Mouse (Mus musculus): ENCODE results near the gene Phf21a.

Phf21a gene

GRCm38 (mm10) chr2:92231706-92232105, 138.8 kb downstream of the Phf21a start:
- no peak for DNase-seq (ENCODE audit: low spot score)

DNA sequence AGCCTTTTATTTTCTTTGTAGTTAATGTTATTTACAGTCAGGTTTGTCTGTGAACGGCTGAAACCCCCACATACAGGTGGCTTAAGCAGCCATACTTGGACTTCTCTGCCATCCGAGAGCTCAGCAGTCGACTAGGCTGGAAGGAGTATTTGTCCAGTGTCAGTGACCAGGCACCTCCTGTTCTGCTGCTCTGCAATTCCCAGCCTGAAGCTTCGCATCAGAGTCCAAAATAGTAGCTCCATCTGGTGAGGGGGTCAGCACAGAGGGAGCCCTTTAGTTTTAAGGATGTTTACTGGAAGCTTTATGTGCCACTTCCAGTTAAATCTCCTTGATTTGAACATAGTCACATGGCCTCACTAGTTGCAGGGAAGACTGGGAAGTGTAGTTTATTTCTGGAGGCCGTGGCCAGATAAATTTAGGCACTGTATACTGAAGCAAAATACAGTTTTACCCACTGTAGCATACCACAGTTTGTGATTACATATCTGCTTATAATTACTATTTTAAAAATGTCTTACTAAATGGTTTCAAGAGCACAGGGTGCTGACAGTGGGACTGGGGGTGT, 141.9 kb downstream of the Phf21a start:
- no peak for DNase-seq (ENCODE audit: low spot score)

DNA sequence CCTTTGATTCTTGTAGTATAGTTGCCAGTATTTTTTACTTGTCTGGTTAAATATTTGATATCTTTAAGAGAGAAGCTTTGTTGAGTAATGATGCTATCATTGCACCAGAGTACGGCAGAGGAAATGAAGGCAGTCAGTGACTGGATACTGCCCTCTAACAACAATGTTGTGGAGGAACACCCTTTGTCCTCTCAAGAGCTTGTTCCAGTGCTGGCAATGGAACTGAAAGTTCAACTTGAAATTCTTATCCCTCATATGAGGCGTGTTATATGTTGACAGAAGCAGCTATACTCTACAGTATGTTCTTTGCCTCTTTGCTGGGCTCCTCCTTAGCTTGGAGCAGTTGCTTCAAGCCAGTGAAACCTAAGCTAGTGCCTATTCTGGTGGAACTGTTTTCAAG, 147.4 kb downstream of the Phf21a start:
- no peak for DNase-seq (ENCODE audit: low spot score)

GRCm38 (mm10) chr2:92240816-92241215, 147.9 kb downstream of the Phf21a start:
- DNase-seq (ENCODE audit: low spot score), result no peak

GRCm38 (mm10) chr2:92241317-92241716, 148.4 kb downstream of the Phf21a start:
- no peak for DNase-seq (ENCODE audit: low spot score)

DNA sequence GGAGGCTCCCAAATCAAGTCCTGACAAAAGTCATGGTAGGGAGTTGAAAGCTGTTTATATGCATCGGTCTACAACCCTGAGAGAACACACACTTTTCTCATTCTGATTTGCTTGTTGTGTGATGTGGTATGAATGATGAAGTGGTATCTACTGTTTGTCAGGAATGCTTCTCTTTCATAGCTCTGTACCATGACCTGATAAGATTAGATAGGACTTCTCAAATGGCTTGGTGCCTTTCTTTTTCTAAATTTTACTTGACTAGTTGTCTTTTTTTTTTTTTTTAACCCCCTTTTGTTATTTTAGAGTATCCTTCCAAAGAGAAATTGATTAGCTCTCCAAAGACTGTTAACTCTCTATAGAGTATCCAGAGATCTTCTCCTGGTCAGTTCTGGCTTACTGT, 153.2 kb downstream of the Phf21a start:
- DNase-seq (ENCODE audit: low spot score), result no peak

DNA sequence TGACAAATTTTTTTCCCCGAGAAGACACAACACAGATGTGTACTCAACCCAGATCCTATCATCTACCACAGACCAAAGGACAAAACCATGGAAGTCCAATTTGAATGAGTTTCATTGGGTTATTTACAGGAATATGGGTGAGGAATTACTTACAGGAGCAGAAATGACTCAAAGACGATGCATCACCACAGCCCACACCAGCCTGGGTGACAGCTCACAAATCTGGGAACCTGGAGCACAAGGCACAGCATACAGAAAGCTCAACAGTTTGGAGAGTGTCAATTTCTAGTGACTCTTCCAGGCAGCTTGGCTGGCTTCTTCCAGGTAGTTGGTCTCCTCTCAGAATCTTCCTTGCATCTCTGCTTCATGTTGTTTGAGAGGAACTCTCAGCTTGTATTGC, 154.8 kb downstream of the Phf21a start:
- no peak for DNase-seq (ENCODE audit: low spot score)

DNA sequence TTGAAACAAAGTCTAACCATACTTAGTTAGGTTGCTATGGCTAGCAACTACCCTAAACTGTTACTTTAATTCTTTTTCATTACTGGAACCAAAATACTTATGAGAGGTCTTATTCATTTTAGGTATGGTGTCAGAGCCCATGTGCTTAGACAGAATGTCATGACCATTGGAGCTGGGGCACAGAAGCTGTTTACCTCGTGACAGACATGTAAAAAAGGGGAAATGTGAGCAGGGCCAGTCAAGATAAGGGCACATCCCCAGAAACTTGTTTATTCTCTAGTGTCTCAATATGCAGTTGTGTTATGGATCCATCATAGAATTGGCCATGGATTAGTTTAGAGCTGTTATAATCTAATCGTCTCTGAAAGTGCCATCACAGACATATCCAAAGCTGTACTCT, 157.6 kb downstream of the Phf21a start:
- DNase-seq (ENCODE audit: low spot score), result no peak

DNA sequence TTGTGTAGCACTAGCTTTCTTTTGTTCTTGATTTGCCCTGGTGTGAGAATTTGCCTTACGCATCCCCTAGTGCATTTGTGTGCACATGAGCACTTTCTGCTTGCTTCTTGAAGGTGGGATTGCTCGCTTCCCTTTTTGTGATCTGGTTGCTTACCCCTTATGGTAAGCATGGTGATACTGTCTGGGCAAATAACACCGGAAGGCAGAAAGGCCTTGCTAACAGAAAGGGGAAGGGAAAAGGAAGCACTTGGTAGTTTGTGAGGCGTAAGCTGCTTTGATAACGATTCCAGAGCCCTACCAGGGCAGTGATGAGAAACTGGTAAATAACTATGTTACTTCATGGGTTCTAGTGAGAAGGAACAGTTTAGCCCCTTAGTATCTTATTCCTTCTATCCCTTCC, 160.9 kb downstream of the Phf21a start:
- no peak for DNase-seq (ENCODE audit: low spot score)

GRCm38 (mm10) chr2:92256141-92256540, 163.2 kb downstream of the Phf21a start:
- DNase-seq (ENCODE audit: low spot score), result no peak

GRCm38 (mm10) chr2:92257372-92257956, 164.5 kb downstream of the Phf21a start:
- no peak for DNase-seq (ENCODE audit: low spot score)

- no peak for DNase-seq (ENCODE audit: low spot score)
Measured at GRCm38 (mm10) chr2:92259924-92260323, 167.0 kb downstream of the Phf21a start.

DNA sequence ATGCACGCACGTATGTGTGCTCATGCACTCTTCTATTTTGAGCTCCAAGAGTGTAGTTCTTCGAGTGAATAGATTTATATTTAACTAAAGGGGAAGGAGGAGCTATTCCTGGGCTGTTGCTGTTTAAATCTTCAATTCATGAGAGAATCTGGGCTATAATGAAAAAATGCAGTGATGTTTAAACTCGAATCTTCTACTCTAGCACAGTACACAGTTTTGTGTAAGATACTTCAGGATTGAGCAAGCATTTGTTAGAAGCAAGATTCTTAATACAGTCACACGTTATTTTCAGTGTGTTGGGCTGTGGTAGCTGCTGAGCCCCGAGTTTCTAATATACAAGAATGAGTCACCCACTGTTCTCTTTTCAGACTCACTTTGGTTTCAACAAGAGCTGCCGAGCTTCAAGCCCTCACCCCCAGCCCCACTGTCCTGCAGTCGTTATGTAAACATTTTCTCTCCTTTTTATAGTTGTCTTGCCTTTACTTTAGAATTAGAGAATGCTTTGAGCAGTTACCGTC, 173.2 kb downstream of the Phf21a start:
- DNase-seq (ENCODE audit: low spot score), result no peak

DNA sequence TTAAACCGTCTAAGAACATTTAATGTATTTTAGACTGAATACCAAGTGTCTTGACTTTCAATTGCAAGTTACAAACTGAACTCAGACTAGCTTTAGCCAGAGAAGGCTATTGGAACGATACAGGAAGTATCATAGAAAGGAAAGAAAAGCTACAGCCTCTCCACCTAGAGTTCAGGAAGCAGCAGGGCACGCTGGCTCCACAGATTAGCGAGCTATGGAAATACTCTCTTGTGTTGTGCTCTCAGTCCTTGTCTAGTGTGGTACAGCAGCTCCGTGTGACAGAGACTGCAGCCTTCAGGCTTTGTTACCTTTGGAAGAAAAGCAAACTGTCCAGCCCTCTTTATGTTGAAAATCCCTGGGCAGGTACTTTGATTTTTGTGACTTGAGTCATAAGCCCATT, 176.3 kb downstream of the Phf21a start:
- no peak for DNase-seq (ENCODE audit: low spot score)

DNA sequence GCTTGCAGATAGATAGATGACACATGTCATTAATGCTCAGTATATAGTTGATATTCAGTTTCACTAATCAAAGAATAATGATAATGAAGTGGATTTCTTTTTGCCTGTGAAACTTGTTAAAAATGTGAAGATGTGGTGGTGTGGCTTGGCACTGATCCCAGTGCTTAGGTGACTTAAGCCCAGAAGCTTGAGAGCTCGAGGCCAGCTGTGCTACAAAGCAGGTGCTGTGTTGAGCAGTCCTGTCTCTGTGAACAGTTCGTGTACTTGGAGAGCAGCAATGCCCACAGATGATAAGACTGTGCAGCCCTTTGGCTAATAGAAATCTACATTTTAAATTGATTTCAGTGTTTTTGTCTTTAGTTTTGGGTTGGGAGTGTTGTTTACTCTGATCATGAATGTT, 179.6 kb downstream of the Phf21a start:
- no peak for DNase-seq (ENCODE audit: low spot score)

GRCm38 (mm10) chr2:92273101-92273801, 180.3 kb downstream of the Phf21a start:
- DNase-seq (ENCODE audit: low spot score), result no peak

- no peak for DNase-seq (ENCODE audit: low spot score)
Measured at GRCm38 (mm10) chr2:92273802-92274183, 180.9 kb downstream of the Phf21a start.

- no peak for DNase-seq (ENCODE audit: low spot score)
Measured at GRCm38 (mm10) chr2:92277787-92278186, 184.9 kb downstream of the Phf21a start.

DNA sequence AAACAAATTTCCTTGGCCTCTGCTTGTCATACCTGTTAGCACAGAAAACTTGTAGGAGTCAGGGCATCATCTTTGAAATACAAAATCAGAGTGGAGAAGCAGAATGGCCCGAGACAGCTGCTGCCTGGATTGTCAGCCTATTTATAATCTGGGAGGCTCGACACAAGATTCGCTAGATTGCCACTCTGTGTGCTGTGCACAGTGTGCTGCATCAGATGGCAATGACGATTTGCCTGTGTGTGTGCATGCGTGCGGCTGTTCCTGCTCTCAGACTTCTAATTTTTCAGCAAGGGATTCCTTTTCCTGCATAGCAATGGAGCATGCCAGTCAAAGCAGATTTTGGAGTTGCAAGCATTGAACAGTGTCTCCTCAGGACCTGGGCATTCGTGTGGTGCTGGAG, 185.7 kb downstream of the Phf21a start:
- no peak for DNase-seq (ENCODE audit: low spot score)

- no peak for DNase-seq (ENCODE audit: low spot score)
Measured at GRCm38 (mm10) chr2:92279398-92279797, 186.5 kb downstream of the Phf21a start.

DNA sequence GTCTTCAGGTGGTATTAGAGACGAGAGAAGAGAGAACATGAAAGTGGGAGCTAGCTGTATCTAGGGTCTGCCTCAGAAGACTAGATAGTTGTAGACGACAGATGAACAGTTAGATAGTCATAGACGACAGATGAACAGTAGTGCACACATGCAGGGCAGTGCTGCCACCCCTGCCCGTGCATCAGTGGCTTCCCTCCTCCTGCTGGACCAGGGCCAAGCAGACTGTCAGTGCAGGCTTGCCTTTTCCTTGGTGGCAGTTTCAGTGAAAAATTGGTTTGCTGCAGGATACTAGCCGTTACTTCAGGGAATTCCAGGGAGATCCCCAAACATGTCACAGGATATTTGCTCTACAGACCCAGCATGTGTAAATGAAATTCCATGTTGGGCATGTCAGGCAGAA, 192.7 kb downstream of the Phf21a start:
- DNase-seq (ENCODE audit: low spot score), result no peak

DNA sequence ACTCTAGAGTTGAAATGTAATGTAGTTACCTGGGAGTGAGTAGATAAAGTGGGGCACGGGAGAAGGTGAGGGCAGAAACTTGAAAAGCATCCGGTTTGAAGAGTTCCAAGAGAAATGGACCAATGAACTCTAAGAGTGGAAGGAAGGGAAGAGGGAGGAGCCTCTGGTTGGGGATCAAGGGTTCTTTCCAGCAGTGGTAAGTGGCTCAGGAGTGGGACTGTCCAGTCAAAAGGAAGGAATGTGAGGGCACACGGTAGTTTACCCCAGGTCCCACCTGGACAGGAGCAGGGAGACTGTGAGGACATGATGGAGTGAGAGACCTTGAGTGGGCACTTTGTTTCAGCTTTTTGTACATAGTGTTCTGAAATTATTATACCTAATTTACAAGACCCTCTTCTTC, 196.4 kb downstream of the Phf21a start:
- no peak for DNase-seq (ENCODE audit: low spot score)

- DNase-seq (ENCODE audit: low spot score), result no peak
Measured at GRCm38 (mm10) chr2:92291526-92291925, 198.6 kb downstream of the Phf21a start.

- peak; percentile 94 for DNase-seq (ENCODE audit: low spot score)
Measured at GRCm38 (mm10) chr2:92296402-92296801, 203.5 kb downstream of the Phf21a start.
